Mouse (Mus musculus) intestine, embryonic 15.5 days (tissue): ENCODE results near the gene Nxnl2. TPM values are rescaled to one million over a fixed set of nuclear protein-coding genes. Genes with fewer than 3 reads are reported as not detected.

Source experiments
- ATAC-seq: fragments of 200-750 bp; cut with Nextera tagmentation; 2 replicates; pipeline ENCODE4 v1.8.0; 2017; ENCODE audit warnings: moderate TSS enrichment, moderate library complexity
- H3K27ac ChIP-seq: fragments of 300-500 bp; sonication (generic); 2 replicates; pipeline ENCODE4 v1.5.1; 2015; ENCODE audit warnings: mild to moderate bottlenecking, inconsistent platforms
- H3K27me3 ChIP-seq: fragments of 300-500 bp; sonication (generic); replicated peaks from 2 replicates; pipeline ENCODE4 v1.6.1; 2015; ENCODE audit warnings: inconsistent platforms
- H3K36me3 ChIP-seq: fragments of 300-500 bp; sonication (generic); 2 replicates; pipeline ENCODE4 v1.6.1; 2015; ENCODE audit warnings: inconsistent platforms
- H3K4me1 ChIP-seq: fragments of 300-500 bp; sonication (generic); replicated peaks from 2 replicates; pipeline ENCODE4 v1.6.1; 2015; ENCODE audit warnings: inconsistent platforms
- H3K4me2 ChIP-seq: fragments of 300-500 bp; sonication (generic); replicated peaks from 2 replicates; pipeline ENCODE4 v1.6.1; 2015; ENCODE audit warnings: mild to moderate bottlenecking, inconsistent platforms
- H3K4me3 ChIP-seq: fragments of 300-500 bp; sonication (generic); replicated peaks from 2 replicates; pipeline ENCODE4 v1.5.1; 2015; ENCODE audit warnings: inconsistent platforms
- H3K9ac ChIP-seq: fragments of 300-500 bp; sonication (generic); 2 replicates; pipeline ENCODE4 v1.6.1; 2015; ENCODE audit warnings: inconsistent platforms
- H3K9me3 ChIP-seq: fragments of 300-500 bp; sonication (generic); 2 replicates; pipeline ENCODE4 v1.6.1; 2016; ENCODE audit warnings: inconsistent platforms
- WGBS: fragments of 180-500 bp; shearing (Covaris S2); methylation state at CpG from one replicate; pipeline ENCODE4 v1.1.7; 2015; 5-methylcytosine and 5-hydroxymethylcytosine counted together
- polyA plus RNA-seq: library from polyadenylated mRNA; unstranded; fragments of >200 nt; fragmentation: Nextera tagmentation; extraction: Ambion mirVana; gene quantifications from 2 replicates; pipeline ENCODE4 v1.2.1, GENCODE M21; 2015

Nxnl2 gene
- 2.1 and 2.3 TPM in 2 replicates for polyA plus RNA-seq

- Histone ChIP-seq H3K36me3 (no peaks in the 10 kb centered on the region), H3K9me3 (no peaks in the 10 kb centered on the region), H3K4me3 (peak within 1 kb of the TSS; percentile 54), H3K9ac (peak within 1 kb of the TSS; percentile 48), H3K4me1 (peaks cover 14% of the 10 kb centered on the region; the same call in 1 of the 2 replicates), H3K4me2 (peak within 1 kb of the TSS; percentile 98), H3K27me3 (no peaks in the 10 kb centered on the region; the same call in 1 of the 2 replicates), H3K27ac (no peak within 1 kb of the TSS)
- peak; percentile 84 for ATAC-seq
- WGBS: under 1% methylated on average over 63 of the region's 64 CpGs
These were observed at the start of gene Nxnl2 for GRCm38 (mm10) chr13:51170691-51171680. Nxnl2 (plus strand) TSS chr13:51171022.

DNA sequence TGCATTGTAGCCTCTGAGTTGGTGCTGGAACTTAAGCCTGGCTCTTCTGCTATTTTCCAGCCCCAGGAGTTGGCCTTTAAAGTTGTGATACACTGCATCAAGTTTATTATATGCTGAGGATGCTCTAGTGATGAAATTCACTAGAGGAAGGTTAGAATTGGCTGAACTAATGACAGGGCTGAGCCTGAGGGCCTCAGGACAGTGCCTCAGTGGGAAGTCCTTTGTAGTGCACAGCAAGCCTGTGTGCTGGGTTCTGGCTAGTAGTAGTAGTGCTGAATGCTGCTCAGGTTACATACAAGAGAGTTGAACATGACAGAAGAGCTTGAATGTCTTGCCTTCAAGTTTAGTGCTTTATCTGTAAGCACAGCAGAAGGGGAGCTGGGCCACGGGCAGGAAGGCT is 48.9 kb upstream of the Nxnl2 start:
- H3K4me2 ChIP-seq: no peak overlapping the region
- H3K27me3 ChIP-seq: no peaks in the 10 kb centered on the region
- 50% methylated on average over 1 of the region's 1 CpGs for WGBS
- no peak overlapping the region for H3K4me3 ChIP-seq
- H3K9me3 ChIP-seq: no peaks in the 10 kb centered on the region
- no peaks in the 10 kb centered on the region for H3K36me3 ChIP-seq
- no peak overlapping the region for H3K9ac ChIP-seq
- H3K27ac ChIP-seq: no peak overlapping the region
- ATAC-seq: no peak
- peaks cover 29% of the 10 kb centered on the region for H3K4me1 ChIP-seq

DNA sequence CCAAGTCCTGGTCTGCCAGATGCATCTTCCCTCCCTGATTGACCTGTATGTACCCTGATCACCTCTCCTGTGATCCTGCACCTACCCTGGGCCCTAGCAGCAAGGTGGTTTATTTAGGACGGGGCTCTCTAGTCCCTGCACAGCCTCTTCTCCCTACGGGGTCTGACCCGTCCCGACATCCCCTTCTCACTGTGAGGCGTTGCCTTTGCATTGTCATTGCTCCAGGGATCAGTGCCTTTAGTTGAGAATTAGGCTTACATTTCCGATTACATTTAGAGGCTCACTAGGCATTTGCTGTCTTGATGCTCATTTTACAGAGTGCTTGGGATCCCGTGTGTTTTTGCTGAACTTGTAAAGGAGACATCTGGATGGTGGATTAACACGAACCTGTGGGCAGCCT is 48.1 kb upstream of the Nxnl2 start:
- Histone ChIP-seq H3K27ac (no peak overlapping the region), H3K9ac (no peak overlapping the region), H3K4me2 (no peak overlapping the region), H3K9me3 (no peaks in the 10 kb centered on the region), H3K36me3 (no peaks in the 10 kb centered on the region), H3K4me3 (no peak overlapping the region), H3K4me1 (peaks cover 29% of the 10 kb centered on the region), H3K27me3 (no peaks in the 10 kb centered on the region)
- ATAC-seq: no peak
- WGBS: 84% methylated on average over 8 of the region's 8 CpGs

DNA sequence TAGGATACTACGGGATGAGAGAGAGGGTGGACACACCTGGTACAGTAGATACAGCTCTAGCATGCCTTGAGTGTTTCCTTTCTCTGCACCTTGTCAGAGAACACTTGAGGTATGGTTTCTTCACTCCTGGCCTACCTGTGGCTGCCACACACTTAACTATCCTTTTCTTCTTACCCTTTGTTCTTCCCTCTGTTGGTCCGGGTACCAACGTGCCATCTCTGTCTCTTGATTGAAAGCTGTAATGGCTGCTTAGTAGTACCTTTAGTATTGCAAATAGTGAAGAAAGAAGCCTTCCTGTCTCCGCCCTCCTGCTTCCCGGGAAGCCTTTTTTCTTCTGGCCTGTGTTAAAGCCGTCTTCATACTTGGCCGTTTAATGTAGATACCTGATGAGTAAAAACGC is 45.5 kb upstream of the Nxnl2 start:
- H3K27ac ChIP-seq: no peak overlapping the region
- WGBS: 73% methylated on average over 8 of the region's 8 CpGs
- no peaks in the 10 kb centered on the region for H3K9me3 ChIP-seq
- 0 out of 2 replicates have a peak, but pooled peaks cover 1% of the 10 kb centered on the region for H3K36me3 ChIP-seq
- no peaks in the 10 kb centered on the region for H3K27me3 ChIP-seq
- H3K9ac ChIP-seq: no peak overlapping the region
- no peak overlapping the region for H3K4me2 ChIP-seq
- H3K4me1 ChIP-seq: peaks cover 18% of the 10 kb centered on the region
- H3K4me3 ChIP-seq: no peak overlapping the region
- no peak for ATAC-seq

DNA sequence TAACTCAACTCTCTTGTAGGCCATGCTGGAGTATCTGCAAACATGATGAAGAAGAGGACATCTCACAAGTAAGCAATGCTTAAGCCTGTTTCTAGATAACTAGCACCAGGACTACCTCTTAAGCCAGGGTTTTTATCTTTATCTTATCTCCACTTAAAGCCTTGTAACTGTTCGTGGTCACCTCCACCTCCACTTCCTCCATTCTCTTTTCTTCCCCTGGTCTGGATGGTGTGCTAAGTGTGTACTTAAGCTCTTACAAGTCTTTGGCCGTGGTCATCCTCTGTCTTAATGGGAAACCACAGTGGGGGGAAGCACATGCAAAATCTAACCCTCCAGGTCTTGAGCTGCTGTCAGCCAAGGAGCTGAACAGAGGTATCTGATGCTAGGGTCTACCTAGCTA is 42.9 kb upstream of the Nxnl2 start:
- ATAC-seq: no peak
- Histone ChIP-seq H3K9ac (no peak overlapping the region), H3K4me1 (peaks cover 3% of the 10 kb centered on the region; the same call in 1 of the 2 replicates), H3K36me3 (0 out of 2 replicates have a peak, but pooled peaks cover 4% of the 10 kb centered on the region), H3K27me3 (no peaks in the 10 kb centered on the region), H3K27ac (no peak overlapping the region), H3K9me3 (no peaks in the 10 kb centered on the region), H3K4me2 (no peak overlapping the region), H3K4me3 (no peak overlapping the region)
- WGBS: 69% methylated on average over 2 of the region's 2 CpGs

GRCm38 (mm10) chr13:51128417-51128816 is 42.4 kb upstream of the Nxnl2 start:
- Histone ChIP-seq H3K36me3 (0 out of 2 replicates have a peak, but pooled peaks cover 4% of the 10 kb centered on the region), H3K27ac (no peak overlapping the region), H3K9me3 (no peaks in the 10 kb centered on the region), H3K4me3 (no peak overlapping the region), H3K4me1 (no peaks in the 10 kb centered on the region), H3K4me2 (no peak overlapping the region), H3K9ac (no peak overlapping the region), H3K27me3 (no peaks in the 10 kb centered on the region)
- 89% methylated on average over 7 of the region's 7 CpGs for WGBS
- ATAC-seq: no peak

DNA sequence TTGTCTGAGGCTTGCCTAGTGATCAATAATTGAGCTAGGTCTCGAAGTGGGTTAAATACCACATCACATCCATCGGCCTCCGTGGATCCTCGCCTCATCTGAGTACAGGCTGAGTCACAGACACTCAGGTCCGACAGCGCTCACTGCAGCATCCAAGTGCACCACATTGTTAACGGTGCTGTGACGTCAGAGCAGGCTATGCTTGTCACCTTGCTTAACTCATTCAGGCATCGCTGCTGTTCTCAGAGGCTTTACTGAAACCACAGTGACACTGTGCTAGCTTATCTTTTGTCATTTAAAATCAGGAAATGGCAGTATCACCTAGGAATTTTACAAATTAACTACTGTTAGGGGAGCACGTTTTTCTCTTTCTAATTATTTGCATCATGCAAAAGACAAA is 39.6 kb upstream of the Nxnl2 start:
- Histone ChIP-seq H3K4me1 (no peaks in the 10 kb centered on the region), H3K9me3 (no peaks in the 10 kb centered on the region), H3K27me3 (no peaks in the 10 kb centered on the region), H3K4me3 (no peak overlapping the region), H3K4me2 (no peak overlapping the region), H3K27ac (no peak overlapping the region), H3K36me3 (peaks cover 12% of the 10 kb centered on the region; the same call in 1 of the 2 replicates), H3K9ac (no peak overlapping the region)
- ATAC-seq: no peak
- 85% methylated on average over 10 of the region's 10 CpGs for WGBS

DNA sequence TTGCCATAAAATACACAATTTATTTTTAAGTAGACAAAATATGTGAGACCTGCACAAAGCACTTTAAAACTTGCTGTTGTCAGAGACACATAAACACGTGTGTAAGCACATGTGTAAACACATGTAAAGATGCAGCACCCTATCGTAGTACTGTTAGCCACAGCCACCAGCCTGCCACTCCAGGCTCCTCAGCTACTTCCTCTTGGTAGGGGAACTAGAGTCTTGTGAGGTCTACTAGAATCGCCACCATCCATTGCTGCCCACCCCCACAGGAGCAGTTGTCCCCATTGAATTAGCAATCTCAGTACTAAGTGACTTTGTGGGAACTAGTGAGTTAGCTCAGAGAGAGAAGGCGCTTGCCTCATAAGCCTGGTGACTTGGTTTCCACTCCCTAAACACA is 34.5 kb upstream of the Nxnl2 start:
- H3K27me3 ChIP-seq: no peaks in the 10 kb centered on the region
- peaks cover 7% of the 10 kb centered on the region; the same call in 1 of the 2 replicates for H3K4me1 ChIP-seq
- H3K36me3 ChIP-seq: peaks cover 17% of the 10 kb centered on the region
- ATAC-seq: no peak
- H3K4me3 ChIP-seq: no peak overlapping the region
- H3K4me2 ChIP-seq: no peak overlapping the region
- 72% methylated on average over 4 of the region's 4 CpGs for WGBS
- no peaks in the 10 kb centered on the region for H3K9me3 ChIP-seq
- no peak overlapping the region for H3K27ac ChIP-seq
- no peak overlapping the region for H3K9ac ChIP-seq

DNA sequence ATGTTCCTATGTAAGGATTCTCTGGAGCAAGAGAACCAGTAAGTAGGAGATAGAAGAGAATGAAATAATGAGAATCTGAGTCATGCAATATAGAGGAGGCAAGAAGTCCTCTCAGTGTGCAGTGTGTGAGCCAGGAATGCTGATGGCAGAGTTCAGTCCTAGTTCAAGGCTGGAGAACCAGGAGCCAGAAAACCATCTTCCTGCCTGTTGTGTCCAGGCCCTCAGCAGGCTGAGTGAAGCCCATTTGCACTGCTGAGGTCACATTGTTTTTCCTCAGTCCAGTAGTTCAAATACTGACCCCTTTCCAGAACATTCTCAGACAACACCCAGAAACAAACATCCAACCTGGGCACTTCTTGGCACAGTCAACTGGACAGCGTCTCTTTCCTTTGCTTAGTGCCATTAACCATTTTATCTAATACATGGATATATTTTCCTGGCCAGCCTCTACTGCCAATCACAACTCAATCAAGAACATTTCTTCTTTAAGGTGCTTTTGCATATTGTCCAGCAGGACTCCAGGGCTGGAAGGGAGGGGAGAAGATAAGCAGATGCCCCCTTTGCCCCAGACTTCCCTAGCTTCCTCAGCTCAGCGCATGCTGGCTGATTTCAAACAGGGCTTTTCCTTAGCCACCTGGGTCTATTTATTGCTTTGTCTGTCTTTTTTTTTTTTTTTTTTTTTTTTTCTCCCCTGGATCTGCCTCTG is 33.7 kb upstream of the Nxnl2 start:
- no peak overlapping the region for H3K4me3 ChIP-seq
- WGBS: 46% methylated on average over 2 of the region's 2 CpGs
- H3K9me3 ChIP-seq: no peaks in the 10 kb centered on the region
- H3K36me3 ChIP-seq: peaks cover 17% of the 10 kb centered on the region
- H3K4me1 ChIP-seq: peaks cover 7% of the 10 kb centered on the region; the same call in 1 of the 2 replicates
- H3K27me3 ChIP-seq: no peaks in the 10 kb centered on the region
- no peak overlapping the region for H3K4me2 ChIP-seq
- no peak overlapping the region for H3K9ac ChIP-seq
- peak; percentile 66 for ATAC-seq
- peak overlapping the region; percentile 23 for H3K27ac ChIP-seq

- H3K4me3 ChIP-seq: no peak overlapping the region
- H3K36me3 ChIP-seq: peaks cover 17% of the 10 kb centered on the region
- H3K4me1 ChIP-seq: peaks cover 7% of the 10 kb centered on the region; the same call in 1 of the 2 replicates
- H3K4me2 ChIP-seq: no peak overlapping the region
- ATAC-seq: peak; percentile 86
- no peaks in the 10 kb centered on the region for H3K27me3 ChIP-seq
- H3K27ac ChIP-seq: 0 out of 2 replicates have a peak overlapping the region, but pooled peaks have one; percentile 23
- H3K9me3 ChIP-seq: no peaks in the 10 kb centered on the region
- H3K9ac ChIP-seq: no peak overlapping the region
These were observed 33.2 kb upstream of the Nxnl2 start for GRCm38 (mm10) chr13:51137702-51138031.

GRCm38 (mm10) chr13:51147106-51147505 is 23.7 kb upstream of the Nxnl2 start:
- Histone ChIP-seq H3K4me3 (no peak overlapping the region), H3K4me1 (0 out of 2 replicates have a peak, but pooled peaks cover 6% of the 10 kb centered on the region), H3K27ac (no peak overlapping the region), H3K27me3 (no peaks in the 10 kb centered on the region), H3K9ac (no peak overlapping the region), H3K4me2 (no peak overlapping the region), H3K9me3 (no peaks in the 10 kb centered on the region), H3K36me3 (peaks cover 7% of the 10 kb centered on the region)
- ATAC-seq: no peak
- WGBS: 45% methylated on average over 1 of the region's 1 CpGs

GRCm38 (mm10) chr13:51152966-51153669 is 17.7 kb upstream of the Nxnl2 start:
- Histone ChIP-seq H3K27ac (peak overlapping the region; percentile 79), H3K36me3 (peaks cover 13% of the 10 kb centered on the region), H3K4me1 (peaks cover under 1% of the 10 kb centered on the region; the same call in 1 of the 2 replicates), H3K4me2 (no peak overlapping the region), H3K9me3 (no peaks in the 10 kb centered on the region), H3K4me3 (no peak overlapping the region), H3K27me3 (no peaks in the 10 kb centered on the region), H3K9ac (no peak overlapping the region)
- peak; percentile 95 for ATAC-seq
- 65% methylated on average over 4 of the region's 4 CpGs for WGBS
